In genomic region chr13:23994756-23995155, GRCm38 (mm10) we compare ENCODE assay signal across 33 mouse cellular contexts. TPM values are rescaled to one million over a fixed set of nuclear protein-coding genes. Genes with fewer than 3 reads are reported as not detected.
"Had no signal": no experiment of that assay in that cellular context is flagged by ENCODE, and none has a peak within 500 bp of the region (broad histone marks: within the 10 kb centered on the region; RNA-seq: fewer than 3 reads in every experiment).

No protein-coding gene starts in this region.

- H3K36me3 ChIP-seq: heart, embryonic 12.5 days; hindbrain, embryonic 10.5 days; hindbrain, embryonic 12.5 days; intestine, embryonic 15.5 days; limb, embryonic 10.5 days; limb, embryonic 12.5 days; liver, embryonic 13.5 days; liver, embryonic 15.5 days had no signal

- H3K4me3 ChIP-seq: heart, adult 2 months; heart, embryonic 12.5 days; hindbrain, embryonic 10.5 days; hindbrain, embryonic 12.5 days; intestine, embryonic 15.5 days; layer of hippocampus, adult 2 months; left cerebral cortex, adult 2 months; limb, embryonic 10.5 days; limb, embryonic 12.5 days; liver, embryonic 13.5 days; liver, embryonic 15.5 days had no signal

- ATAC-seq: hindbrain, embryonic 16.5 days; inflammation-experienced regulatory T-cells, adult 6 months; intestine, postnatal 0 days had no signal

- H3K4me1 ChIP-seq: liver, embryonic 13.5 days; liver, embryonic 15.5 days had no signal

- H3K4me2 ChIP-seq: heart, embryonic 12.5 days; hindbrain, embryonic 12.5 days; hindbrain, embryonic 14.5 days; limb, embryonic 12.5 days; liver, embryonic 11.5 days; liver, embryonic 13.5 days; liver, embryonic 15.5 days had no signal

- H3K9me3 ChIP-seq: heart, embryonic 12.5 days; hindbrain, embryonic 10.5 days; hindbrain, embryonic 12.5 days; intestine, embryonic 15.5 days; limb, embryonic 10.5 days; limb, embryonic 12.5 days; liver, embryonic 13.5 days; liver, embryonic 15.5 days had no signal

- H3K9ac ChIP-seq: heart, embryonic 12.5 days; hindbrain, embryonic 12.5 days; hindbrain, embryonic 14.5 days; intestine, embryonic 15.5 days; limb, embryonic 12.5 days; liver, embryonic 13.5 days; liver, embryonic 15.5 days had no signal

- H3K27ac ChIP-seq: heart, adult 2 months; hindbrain, embryonic 10.5 days; hindbrain, embryonic 12.5 days; hindbrain, embryonic 14.5 days; intestine, embryonic 15.5 days; layer of hippocampus, adult 2 months; left cerebral cortex, adult 2 months; limb, embryonic 10.5 days; limb, embryonic 12.5 days; liver, embryonic 13.5 days; liver, embryonic 15.5 days had no signal

- DNase-seq: gastrocnemius, postnatal 14 days; gastrocnemius, postnatal 36 days; heart, adult 2 months; heart, postnatal 10 days; heart, postnatal 4 days; kidney, adult 18-20 months; kidney, adult 8-10 months; kidney, postnatal 10 days; kidney, postnatal 25 days; kidney, postnatal 4 days; liver; liver, embryonic 13.5 days had no signal

RNA-seq across cellular contexts. Expression of gene Scgn, which starts 3.7 kb away (rescaled TPM):
- total RNA-seq: gastrocnemius, adult 18-20 months; gastrocnemius, adult 8-10 months; gastrocnemius, postnatal 14 days; gastrocnemius, postnatal 36 days; heart, adult 2 months; heart, postnatal 10 days; heart, postnatal 25 days; heart, postnatal 4 days had no signal
- polyA plus RNA-seq: gonadal fat pad, adult 2 months; heart, adult 2 months; heart, embryonic 12.5 days; heart, embryonic 14.5 days; heart, embryonic 16.5 days; hindbrain, embryonic 10.5 days; inflammation-experienced regulatory T-cells, adult 6 months; kidney, embryonic 16.5 days; limb, embryonic 10.5 days; limb, embryonic 12.5 days; liver, embryonic 11.5 days; liver, embryonic 13.5 days; liver, embryonic 15.5 days had no signal
